Mouse (Mus musculus): ENCODE data around the gene Tmem86b. TPM values are rescaled to one million over a fixed set of nuclear protein-coding genes. Genes with fewer than 3 reads are reported as not detected.
A peak's percentile ranks its signal among the peaks of the same experiment; 100 is the strongest.

Gene Tmem86b
- polyA plus RNA-seq, 1 experiment from 2014 or later = 3.3 TPM

DNA sequence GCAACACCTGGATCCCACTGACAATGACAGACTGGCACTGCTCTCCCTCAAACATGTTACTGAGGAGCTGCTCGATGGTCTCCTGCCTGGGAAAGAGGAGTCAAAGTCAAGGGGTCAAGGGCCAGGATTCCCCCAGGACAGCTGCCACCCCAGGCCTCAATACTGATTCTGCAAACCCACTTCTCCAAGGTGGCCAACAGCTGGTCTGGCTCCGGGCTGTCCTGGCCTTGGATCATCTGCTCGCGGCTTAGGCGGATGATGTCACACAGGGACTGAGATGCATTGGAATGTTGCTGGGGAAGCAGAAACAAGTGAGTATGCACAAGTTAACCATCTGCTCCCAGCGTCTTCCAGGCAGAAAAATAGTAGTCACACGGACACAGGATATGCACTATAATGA lies 10.7 kb upstream of the Tmem86b start:
- Histone ChIP-seq H3K9me3 (ENCODE audit: control insufficient read depth, low read length) (no peaks in the 10 kb centered on the region), H3K4me1 (ENCODE audit: control insufficient read depth, insufficient read depth, low read length) (no peaks in the 10 kb centered on the region), H3K4me2 (ENCODE audit: low read depth, low read length) (no peak overlapping the region), H3K27me3 (ENCODE audit: control insufficient read depth, insufficient read depth, low read length) (no peaks in the 10 kb centered on the region), H3K27ac (ENCODE audit: low read depth, low read length) (no peak overlapping the region), H3K4me3 (ENCODE audit: low read depth, low read length) (no peak overlapping the region), H3K9ac (replicated peaks; ENCODE audit: low read depth, low read length) (no peak overlapping the region), H3K36me3 (ENCODE audit: control insufficient read depth, insufficient read depth, low read length) (peaks cover 49% of the 10 kb centered on the region)
- 90% methylated on average over 7 of the region's 7 CpGs for WGBS
- ATAC-seq (ENCODE audit: low read depth) = no peak

DNA sequence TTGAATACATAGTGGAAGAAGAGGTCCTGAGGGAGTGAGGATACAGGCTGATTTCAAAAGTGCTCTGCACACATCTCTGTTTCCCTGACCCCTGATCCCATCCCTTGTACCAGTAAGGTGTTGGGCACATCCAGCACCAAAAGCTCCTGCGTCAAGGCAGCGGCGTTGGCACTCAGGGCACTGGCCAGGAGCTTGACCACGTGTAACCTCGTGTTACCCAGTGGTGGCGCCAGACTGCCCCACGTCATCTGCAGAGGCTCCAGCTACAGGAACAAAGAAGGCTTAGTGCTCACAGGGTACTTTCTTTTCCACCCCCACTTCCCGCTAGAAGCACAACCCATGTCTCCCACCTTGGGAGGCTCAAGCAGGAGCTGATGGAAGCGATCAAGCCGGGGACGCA lies 9.9 kb upstream of the Tmem86b start:
- Histone ChIP-seq H3K36me3 (ENCODE audit: control insufficient read depth, insufficient read depth, low read length) (peaks cover 49% of the 10 kb centered on the region), H3K9ac (replicated peaks; ENCODE audit: low read depth, low read length) (no peak overlapping the region), H3K27ac (ENCODE audit: low read depth, low read length) (no peak overlapping the region), H3K4me3 (ENCODE audit: low read depth, low read length) (no peak overlapping the region), H3K4me1 (ENCODE audit: control insufficient read depth, insufficient read depth, low read length) (no peaks in the 10 kb centered on the region), H3K27me3 (ENCODE audit: control insufficient read depth, insufficient read depth, low read length) (no peaks in the 10 kb centered on the region), H3K9me3 (ENCODE audit: control insufficient read depth, low read length) (no peaks in the 10 kb centered on the region), H3K4me2 (ENCODE audit: low read depth, low read length) (no peak overlapping the region)
- 85% methylated on average over 11 of the region's 11 CpGs for WGBS
- no peak for ATAC-seq (ENCODE audit: low read depth)

DNA sequence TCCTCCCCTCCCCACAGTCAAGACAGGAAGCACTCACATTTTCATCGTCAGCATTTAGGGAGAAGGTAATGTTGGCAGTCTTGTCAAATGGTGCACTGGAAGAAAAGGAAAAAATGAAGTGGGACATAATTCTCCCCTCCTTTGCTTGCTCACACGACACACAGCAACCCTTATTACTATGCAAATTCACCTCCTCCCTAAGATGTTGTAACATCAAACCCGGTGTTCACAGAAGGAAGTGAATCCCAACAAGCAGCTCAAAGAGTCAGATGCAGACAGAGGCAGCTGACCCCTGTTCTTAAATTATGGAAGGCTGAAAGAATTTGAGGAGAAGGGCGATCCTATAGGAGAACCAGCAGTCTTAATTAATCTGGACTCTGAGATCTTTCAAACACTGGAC lies 5.0 kb upstream of the Tmem86b start:
- Histone ChIP-seq H3K9me3 (ENCODE audit: control insufficient read depth, low read length) (no peaks in the 10 kb centered on the region), H3K4me3 (ENCODE audit: low read depth, low read length) (no peak overlapping the region), H3K4me2 (ENCODE audit: low read depth, low read length) (no peak overlapping the region), H3K36me3 (ENCODE audit: control insufficient read depth, insufficient read depth, low read length) (peaks cover 66% of the 10 kb centered on the region), H3K9ac (replicated peaks; ENCODE audit: low read depth, low read length) (no peak overlapping the region), H3K27ac (ENCODE audit: low read depth, low read length) (no peak overlapping the region), H3K27me3 (ENCODE audit: control insufficient read depth, insufficient read depth, low read length) (no peaks in the 10 kb centered on the region), H3K4me1 (ENCODE audit: control insufficient read depth, insufficient read depth, low read length) (no peaks in the 10 kb centered on the region)
- whole genome bisulfite sequencing = 87% methylated on average over 4 of the region's 4 CpGs
- ATAC-seq (ENCODE audit: low read depth) = no peak

DNA sequence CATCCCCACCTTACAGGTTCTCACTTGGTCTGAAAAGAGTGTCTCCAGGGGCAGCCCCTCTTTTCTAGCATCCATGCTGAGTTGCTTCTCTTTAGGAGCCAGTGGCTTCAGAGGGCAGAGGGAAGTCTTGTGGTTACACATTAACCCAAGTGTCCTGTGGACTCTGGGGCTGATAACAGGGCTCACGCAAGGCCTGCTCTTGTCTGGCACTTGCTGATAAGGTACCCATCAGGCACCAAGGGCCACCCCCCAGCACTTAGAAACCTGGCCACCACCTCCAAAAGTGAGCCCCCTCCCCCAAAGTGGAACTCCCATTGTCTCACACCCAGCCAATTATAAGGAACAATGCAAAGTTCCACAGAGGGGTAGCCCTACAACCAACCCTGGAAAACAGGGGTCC lies 1.0 kb downstream of the Tmem86b start:
- ATAC-seq (ENCODE audit: low read depth) = no peak
- 84% methylated on average over 1 of the region's 1 CpGs for WGBS
- H3K9me3 ChIP-seq (ENCODE audit: control insufficient read depth, low read length) = no peaks in the 10 kb centered on the region
- no peak overlapping the region for H3K4me2 ChIP-seq (ENCODE audit: low read depth, low read length)
- no peaks in the 10 kb centered on the region for H3K27me3 ChIP-seq (ENCODE audit: control insufficient read depth, insufficient read depth, low read length)
- peaks cover 46% of the 10 kb centered on the region for H3K36me3 ChIP-seq (ENCODE audit: control insufficient read depth, insufficient read depth, low read length)
- H3K27ac ChIP-seq (ENCODE audit: low read depth, low read length) = no peak overlapping the region
- no peak overlapping the region for H3K4me3 ChIP-seq (ENCODE audit: low read depth, low read length)
- H3K9ac ChIP-seq (replicated peaks; ENCODE audit: low read depth, low read length) = no peak overlapping the region
- no peaks in the 10 kb centered on the region for H3K4me1 ChIP-seq (ENCODE audit: control insufficient read depth, insufficient read depth, low read length)

DNA sequence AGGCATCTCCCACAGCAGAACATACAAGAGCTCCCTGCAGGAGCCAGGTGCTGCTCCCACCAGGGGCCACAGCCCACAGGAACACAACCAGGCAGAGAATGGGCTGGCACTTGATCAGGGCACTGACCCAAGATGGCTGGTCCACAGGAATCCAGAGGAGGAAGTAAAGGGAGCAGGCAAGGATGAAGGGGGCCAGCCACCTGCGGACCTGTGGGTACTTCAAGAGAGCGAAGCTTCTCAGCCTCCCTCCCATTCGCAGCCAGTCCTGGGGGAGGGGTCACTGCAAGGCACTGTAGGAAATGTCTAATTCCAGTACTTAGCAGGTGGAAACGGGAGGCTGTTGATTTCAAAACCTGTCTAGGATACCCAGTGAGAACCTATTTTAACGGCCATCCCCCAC lies 1.6 kb downstream of the Tmem86b start:
- Histone ChIP-seq H3K9ac (replicated peaks; ENCODE audit: low read depth, low read length) (no peak overlapping the region), H3K4me3 (ENCODE audit: low read depth, low read length) (no peak overlapping the region), H3K27ac (ENCODE audit: low read depth, low read length) (no peak overlapping the region), H3K4me1 (ENCODE audit: control insufficient read depth, insufficient read depth, low read length) (no peaks in the 10 kb centered on the region), H3K36me3 (ENCODE audit: control insufficient read depth, insufficient read depth, low read length) (peaks cover 41% of the 10 kb centered on the region), H3K4me2 (ENCODE audit: low read depth, low read length) (no peak overlapping the region), H3K9me3 (ENCODE audit: control insufficient read depth, low read length) (no peaks in the 10 kb centered on the region), H3K27me3 (ENCODE audit: control insufficient read depth, insufficient read depth, low read length) (no peaks in the 10 kb centered on the region)
- no peak for ATAC-seq (ENCODE audit: low read depth)
- WGBS = 92% methylated on average over 5 of the region's 5 CpGs

DNA sequence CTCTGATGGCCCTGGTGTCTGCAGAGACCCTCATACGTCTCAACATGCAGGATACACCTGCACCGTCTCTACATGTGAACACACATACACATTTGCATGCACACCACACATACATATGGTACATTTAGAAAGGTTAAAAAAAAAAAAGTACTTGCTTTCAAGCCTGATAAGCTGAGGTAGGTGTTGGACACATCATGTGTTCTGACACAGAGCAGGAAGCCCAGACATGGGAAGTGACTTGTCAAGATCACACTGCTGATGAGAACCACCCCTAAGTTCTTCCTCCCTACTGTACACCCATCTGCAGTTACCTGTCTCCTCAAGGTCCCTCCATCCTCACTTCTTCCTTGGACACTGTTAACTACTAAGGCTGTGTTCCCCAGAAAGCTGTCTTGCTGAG lies 5.3 kb downstream of the Tmem86b start:
- WGBS = 91% methylated on average over 2 of the region's 2 CpGs
- H3K9ac ChIP-seq (replicated peaks; ENCODE audit: low read depth, low read length) = no peak overlapping the region
- no peak overlapping the region for H3K27ac ChIP-seq (ENCODE audit: low read depth, low read length)
- no peaks in the 10 kb centered on the region for H3K4me1 ChIP-seq (ENCODE audit: control insufficient read depth, insufficient read depth, low read length)
- no peaks in the 10 kb centered on the region for H3K9me3 ChIP-seq (ENCODE audit: control insufficient read depth, low read length)
- peaks cover 14% of the 10 kb centered on the region; the same call in 1 of the 2 replicates for H3K36me3 ChIP-seq (ENCODE audit: control insufficient read depth, insufficient read depth, low read length)
- no peak overlapping the region for H3K4me3 ChIP-seq (ENCODE audit: low read depth, low read length)
- no peak for ATAC-seq (ENCODE audit: low read depth)
- no peak overlapping the region for H3K4me2 ChIP-seq (ENCODE audit: low read depth, low read length)
- no peaks in the 10 kb centered on the region for H3K27me3 ChIP-seq (ENCODE audit: control insufficient read depth, insufficient read depth, low read length)

DNA sequence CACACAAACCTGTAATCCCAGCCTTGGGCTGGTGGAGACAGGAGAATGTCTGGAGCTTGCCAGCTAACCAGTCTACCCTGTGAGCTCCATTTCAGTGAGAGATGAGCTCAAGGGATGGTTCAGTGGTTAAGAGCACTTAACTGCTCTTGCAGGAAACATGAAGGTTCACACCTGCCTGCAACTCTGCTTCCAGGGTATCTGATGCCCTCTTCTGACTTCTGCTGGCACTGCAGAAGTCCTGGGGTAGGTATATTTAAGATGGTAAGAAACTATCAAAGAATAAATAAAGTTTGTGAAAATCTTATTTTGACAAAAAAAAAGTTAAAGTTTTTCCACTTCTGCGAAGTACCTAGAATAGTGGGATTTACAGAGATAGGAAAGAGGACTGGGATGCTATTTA lies 6.9 kb downstream of the Tmem86b start:
- Histone ChIP-seq H3K9ac (replicated peaks; ENCODE audit: low read depth, low read length) (no peak overlapping the region), H3K27me3 (ENCODE audit: control insufficient read depth, insufficient read depth, low read length) (no peaks in the 10 kb centered on the region), H3K4me2 (ENCODE audit: low read depth, low read length) (no peak overlapping the region), H3K36me3 (ENCODE audit: control insufficient read depth, insufficient read depth, low read length) (peaks cover 11% of the 10 kb centered on the region; the same call in 1 of the 2 replicates), H3K4me3 (ENCODE audit: low read depth, low read length) (no peak overlapping the region), H3K4me1 (ENCODE audit: control insufficient read depth, insufficient read depth, low read length) (no peaks in the 10 kb centered on the region), H3K27ac (ENCODE audit: low read depth, low read length) (no peak overlapping the region), H3K9me3 (ENCODE audit: control insufficient read depth, low read length) (no peaks in the 10 kb centered on the region)
- ATAC-seq (ENCODE audit: low read depth) = peak; percentile 6; the same call in 1 of the 2 replicates
- 58% methylated on average over 1 of the region's 1 CpGs for WGBS

DNA sequence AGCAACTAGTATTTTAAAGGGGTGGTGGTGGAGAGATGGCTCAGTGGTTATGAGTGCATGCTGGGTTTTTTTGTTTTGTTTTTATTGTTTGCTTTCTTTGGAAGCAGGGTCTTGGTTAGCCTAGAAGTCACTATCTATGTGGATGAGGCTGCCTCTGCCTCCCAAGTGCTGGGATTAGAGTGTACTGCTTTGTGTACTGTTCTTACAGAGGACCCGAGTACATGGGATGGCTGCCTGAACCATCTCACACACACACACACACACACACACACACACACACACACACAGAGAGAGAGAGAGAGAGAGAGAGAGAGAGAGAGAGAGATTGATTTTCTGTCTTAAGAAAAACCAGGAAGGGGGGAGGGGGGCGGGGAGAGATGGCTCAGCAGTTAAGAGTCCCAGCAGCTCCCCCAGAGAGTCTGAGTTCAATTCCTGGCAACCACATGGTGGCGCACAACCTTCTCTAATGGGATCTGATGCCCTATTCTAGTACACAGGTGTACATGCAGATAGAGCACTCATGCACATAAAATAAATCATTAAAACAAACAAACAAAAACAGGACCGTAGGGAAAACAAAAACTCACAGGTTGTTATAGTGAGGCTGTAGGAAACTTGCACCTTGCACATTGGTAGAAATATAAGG lies 7.6 kb downstream of the Tmem86b start:
- Histone ChIP-seq H3K9me3 (ENCODE audit: control insufficient read depth, low read length) (no peaks in the 10 kb centered on the region), H3K4me1 (ENCODE audit: control insufficient read depth, insufficient read depth, low read length) (no peaks in the 10 kb centered on the region), H3K27ac (ENCODE audit: low read depth, low read length) (no peak overlapping the region), H3K27me3 (ENCODE audit: control insufficient read depth, insufficient read depth, low read length) (no peaks in the 10 kb centered on the region), H3K4me3 (ENCODE audit: low read depth, low read length) (no peak overlapping the region), H3K4me2 (ENCODE audit: low read depth, low read length) (no peak overlapping the region), H3K9ac (replicated peaks; ENCODE audit: low read depth, low read length) (no peak overlapping the region), H3K36me3 (ENCODE audit: control insufficient read depth, insufficient read depth, low read length) (peaks cover 5% of the 10 kb centered on the region; the same call in 1 of the 2 replicates)
- WGBS = 28% methylated on average over 4 of the region's 4 CpGs
- ATAC-seq (ENCODE audit: low read depth) = peak; percentile 81

DNA sequence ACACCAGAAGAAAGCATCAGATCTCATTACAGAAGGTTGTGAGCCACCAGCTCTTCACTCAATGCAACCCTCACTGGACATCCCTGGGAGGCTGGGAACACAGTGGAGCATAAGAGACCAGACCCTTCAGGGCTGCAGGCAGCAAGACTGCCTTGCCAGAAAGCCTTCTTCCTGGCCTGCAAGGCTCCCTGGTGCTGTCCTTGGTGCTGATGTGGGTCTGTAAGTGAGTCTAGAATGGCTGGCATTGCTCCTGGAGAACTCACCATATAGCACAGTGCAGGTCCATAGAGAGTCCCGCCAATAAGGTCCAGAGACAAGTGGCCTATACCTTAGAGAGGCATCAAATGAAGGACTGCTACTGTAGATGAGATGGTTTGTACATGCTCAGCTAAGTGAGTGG lies 11.2 kb downstream of the Tmem86b start:
- WGBS = 26% methylated on average over 1 of the region's 1 CpGs
- ATAC-seq (ENCODE audit: low read depth) = no peak

More for the DNA sequence above, 11.2 kb downstream of the Tmem86b start:
- Histone ChIP-seq H3K36me3 (ENCODE audit: control insufficient read depth, insufficient read depth, low read length) (no peaks in the 10 kb centered on the region), H3K4me3 (ENCODE audit: low read depth, low read length) (no peak overlapping the region), H3K27ac (ENCODE audit: low read depth, low read length) (no peak overlapping the region), H3K4me1 (ENCODE audit: control insufficient read depth, insufficient read depth, low read length) (no peaks in the 10 kb centered on the region), H3K9me3 (ENCODE audit: control insufficient read depth, low read length) (no peaks in the 10 kb centered on the region), H3K9ac (replicated peaks; ENCODE audit: low read depth, low read length) (no peak overlapping the region), H3K27me3 (ENCODE audit: control insufficient read depth, insufficient read depth, low read length) (no peaks in the 10 kb centered on the region), H3K4me2 (ENCODE audit: low read depth, low read length) (no peak overlapping the region)

Measured in neural tube, embryonic 14.5 days (tissue).